Mouse (Mus musculus): Measurements from ENCODE around the gene Rmnd5a. TPM values are rescaled to one million over a fixed set of nuclear protein-coding genes. Genes with fewer than 3 reads are reported as not detected.
"Not testable (repeated sequence)": the region's sequence is repeated elsewhere in the genome, so short reads cannot be mapped to it uniquely, and the experiment has no call there.

The Rmnd5a gene
- polyA plus RNA-seq (2017; shearing (Covaris generic)) = 10 to 100 TPM; 11.6 to 18.4 TPM

DNA sequence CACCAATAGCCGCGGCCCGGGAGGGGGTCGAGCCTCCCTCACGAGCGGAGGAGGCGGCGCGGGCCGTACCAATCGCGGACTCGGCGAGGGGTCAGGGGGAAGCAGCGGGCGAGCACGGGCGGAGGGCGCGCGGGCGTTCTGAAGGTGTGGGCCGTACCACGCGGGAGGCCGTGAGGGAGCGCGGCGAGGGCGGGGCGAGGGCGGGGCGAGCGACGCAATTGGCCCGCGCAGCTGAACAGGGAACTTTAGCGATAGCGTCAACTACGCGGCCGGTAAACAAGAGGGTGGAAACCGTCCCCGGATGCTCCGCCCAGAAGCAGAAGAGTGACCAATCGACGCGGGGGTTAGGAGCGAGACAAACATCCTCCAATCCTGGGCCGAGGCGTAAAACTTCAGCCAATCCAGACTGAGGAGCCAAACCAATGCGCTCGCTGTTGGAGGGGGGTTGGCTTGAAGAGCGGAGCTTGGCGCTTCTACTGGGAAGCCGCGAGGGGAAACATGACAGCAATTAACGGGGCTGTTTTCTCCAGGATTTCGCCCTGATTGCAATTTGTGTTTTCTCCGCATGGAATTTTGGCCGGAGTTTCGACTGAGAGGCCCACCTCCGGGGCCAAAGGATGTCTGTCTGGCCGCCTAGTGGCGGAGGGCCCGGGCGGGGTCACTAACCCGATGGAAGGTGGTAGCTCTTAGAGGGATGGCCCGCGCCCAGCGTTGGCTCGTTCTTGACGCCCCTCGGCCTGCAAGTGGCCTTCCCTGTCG lies at the start of gene Rmnd5a:
Gene Rmnd5a (minus strand): TSS at position 146 of the 759 bp plus-strand sequence.
- ATAC-seq = peak; percentile 90

DNA sequence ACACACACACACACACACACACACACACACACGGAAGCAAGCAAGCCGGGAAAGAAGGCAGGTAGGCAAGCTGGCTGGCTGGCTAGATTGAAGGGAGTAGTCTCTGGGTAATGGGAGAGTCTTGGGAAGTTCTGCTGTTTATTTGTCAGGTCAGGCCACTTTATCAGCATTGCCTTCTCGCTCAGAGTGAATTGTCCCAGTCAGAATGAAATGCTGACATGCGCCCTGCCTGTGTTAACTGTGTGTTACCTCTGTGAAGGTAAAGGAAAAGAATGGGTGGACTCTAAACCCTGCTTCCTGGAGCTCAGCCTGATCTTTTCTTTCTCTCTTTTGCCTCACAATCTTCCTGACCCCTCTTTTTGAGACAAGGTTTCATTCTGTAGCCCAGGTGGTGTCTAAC lies 47.5 kb upstream of the Rmnd5a start:
- no peak for ATAC-seq

DNA sequence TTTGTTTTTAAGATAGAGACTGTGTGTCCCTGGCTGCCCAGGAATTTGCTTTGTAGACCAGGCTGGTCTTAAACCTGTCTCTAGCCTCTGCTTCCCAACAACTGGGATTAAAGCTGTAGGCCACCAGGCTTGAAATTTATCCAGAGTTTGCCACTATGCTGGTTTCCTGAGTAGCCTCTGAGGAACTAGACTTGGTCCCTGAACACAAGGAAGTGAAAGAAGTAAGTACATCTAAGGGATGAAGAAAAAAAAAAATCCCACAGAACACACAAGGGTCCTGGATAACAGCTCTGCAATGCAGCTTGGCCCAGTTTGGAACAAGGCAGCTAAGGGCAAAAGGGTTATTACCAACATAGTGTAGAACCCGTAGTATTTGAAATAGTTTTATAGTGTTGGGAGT lies 46.4 kb upstream of the Rmnd5a start:
- no peak for ATAC-seq

GRCm38 (mm10) chr6:71486226-71486625 lies 45.8 kb upstream of the Rmnd5a start:
- ATAC-seq = no peak

- ATAC-seq = no peak
These were observed 44.8 kb upstream of the Rmnd5a start for GRCm38 (mm10) chr6:71485246-71485645.

- no peak for ATAC-seq
These were observed 40.7 kb upstream of the Rmnd5a start for GRCm38 (mm10) chr6:71481136-71481535.

GRCm38 (mm10) chr6:71480136-71480535 lies 39.7 kb upstream of the Rmnd5a start:
- no peak for ATAC-seq

GRCm38 (mm10) chr6:71479588-71479987 lies 39.2 kb upstream of the Rmnd5a start:
- ATAC-seq = not testable (repeated sequence)

- not testable (repeated sequence) for ATAC-seq
These were observed 38.6 kb upstream of the Rmnd5a start for GRCm38 (mm10) chr6:71478816-71479568.

- no peak for ATAC-seq
These were observed 36.3 kb upstream of the Rmnd5a start for GRCm38 (mm10) chr6:71476783-71477182.

- ATAC-seq = no peak
These were observed 35.2 kb upstream of the Rmnd5a start for GRCm38 (mm10) chr6:71475604-71476003.

GRCm38 (mm10) chr6:71472786-71473185 lies 32.3 kb upstream of the Rmnd5a start:
- ATAC-seq = no peak

DNA sequence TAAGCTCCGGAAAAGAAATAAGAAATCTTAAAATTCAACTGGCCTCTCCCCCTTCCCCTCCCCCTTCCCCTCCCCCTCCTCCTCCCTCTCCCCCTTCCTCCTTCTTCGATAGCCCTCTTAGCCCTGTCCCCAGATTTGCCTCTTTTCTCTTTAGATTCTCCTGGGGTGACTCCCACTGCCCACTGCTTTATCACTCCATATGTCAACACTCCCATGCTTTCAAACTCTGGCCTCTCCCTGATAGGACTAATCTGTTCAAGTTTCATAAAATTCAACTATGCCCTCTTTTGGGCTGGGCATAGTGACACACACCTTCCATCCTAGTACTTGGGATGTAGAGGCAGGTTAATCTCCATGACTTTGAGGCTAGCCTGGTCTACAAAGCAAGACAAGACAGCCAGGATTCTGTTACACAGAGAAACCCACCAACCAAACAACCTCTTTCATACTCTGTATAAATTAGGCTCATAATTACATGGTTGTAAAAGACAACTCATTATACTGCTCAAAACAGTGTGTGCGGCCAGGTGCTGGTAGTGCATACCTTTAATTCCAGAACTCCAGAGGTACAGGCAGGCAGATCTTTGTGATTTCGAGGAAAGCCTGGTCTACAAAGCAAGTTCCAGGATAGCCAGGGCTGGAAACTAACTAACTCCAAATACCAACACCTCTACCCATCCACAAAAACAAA lies 31.5 kb upstream of the Rmnd5a start:
- no peak for ATAC-seq

DNA sequence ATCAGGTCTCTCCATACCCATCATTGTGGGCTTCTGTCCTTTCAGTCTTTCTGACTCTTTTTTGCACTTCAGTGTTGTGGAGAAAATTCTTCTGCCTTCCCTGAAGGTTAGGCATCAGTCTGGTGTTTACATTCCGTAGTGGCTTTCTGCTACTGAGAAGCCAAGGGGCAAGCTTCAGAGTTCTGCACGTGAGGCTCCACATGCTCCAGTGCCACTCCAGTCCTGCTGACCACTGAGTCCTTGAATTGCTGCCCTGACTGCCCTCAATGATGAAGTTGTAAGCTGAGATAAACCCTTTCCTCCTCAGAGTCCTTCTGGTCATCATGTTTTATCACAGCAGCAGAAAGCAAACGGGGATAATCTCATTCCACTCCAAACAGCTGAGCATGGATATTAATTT lies 28.9 kb upstream of the Rmnd5a start:
- no peak for ATAC-seq

- ATAC-seq = no peak
These were observed 27.3 kb upstream of the Rmnd5a start for GRCm38 (mm10) chr6:71467766-71468165.

DNA sequence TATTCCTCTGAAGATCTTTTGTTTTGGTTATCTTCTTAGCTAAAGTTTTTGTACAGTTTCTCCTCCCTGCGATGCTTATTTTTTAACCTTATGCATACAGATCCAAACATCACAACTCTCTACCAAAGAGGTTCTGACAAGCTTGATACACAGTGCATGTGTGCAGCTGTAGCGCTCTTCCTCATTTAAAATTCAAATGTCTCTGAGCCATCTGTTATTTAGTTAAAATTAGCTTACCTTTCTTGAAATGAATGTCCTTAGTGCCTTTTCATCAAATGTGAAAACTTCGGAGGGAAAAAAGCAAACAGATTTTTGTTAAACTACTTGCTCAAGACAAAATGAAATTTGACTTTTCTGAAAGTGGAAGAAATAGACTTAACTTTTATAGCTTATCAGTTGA lies 24.7 kb upstream of the Rmnd5a start:
- ATAC-seq = no peak

DNA sequence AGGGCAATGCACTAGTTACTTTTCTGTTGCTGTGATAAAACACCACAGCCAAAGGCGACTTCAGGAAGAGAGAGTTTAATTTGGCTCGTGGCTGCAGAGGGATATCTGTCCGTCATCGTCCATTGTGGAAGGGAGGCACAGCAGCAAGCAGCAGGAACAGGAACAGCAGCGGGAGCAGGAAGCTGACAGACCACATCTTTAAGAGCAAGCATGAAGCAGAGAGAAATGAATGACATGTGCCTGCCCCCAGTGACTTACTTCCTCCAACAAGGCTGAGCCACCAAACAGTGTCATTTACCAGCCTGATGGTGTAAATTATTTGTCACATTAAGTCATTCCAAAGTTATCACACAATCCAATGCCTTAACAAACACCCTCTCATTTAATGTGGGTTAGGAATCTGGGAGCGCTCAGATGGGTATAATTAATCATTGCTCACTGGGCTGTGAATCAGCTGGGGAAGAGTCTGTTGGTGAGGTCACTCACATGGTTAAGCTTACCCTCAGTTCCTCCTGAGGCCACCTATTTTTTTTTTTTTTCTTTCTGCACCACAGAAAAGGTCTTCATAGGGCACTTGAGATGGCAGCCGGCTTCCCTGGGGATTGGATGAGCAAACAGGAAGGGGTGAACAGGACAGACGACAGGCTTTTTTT lies 17.6 kb upstream of the Rmnd5a start:
- ATAC-seq = no peak

GRCm38 (mm10) chr6:71453983-71454739 lies 13.7 kb upstream of the Rmnd5a start:
- not testable (repeated sequence) for ATAC-seq

- ATAC-seq = no peak
These were observed 12.4 kb upstream of the Rmnd5a start for GRCm38 (mm10) chr6:71452792-71453191.

GRCm38 (mm10) chr6:71445560-71445959 lies 5.1 kb upstream of the Rmnd5a start:
- no peak for ATAC-seq

DNA sequence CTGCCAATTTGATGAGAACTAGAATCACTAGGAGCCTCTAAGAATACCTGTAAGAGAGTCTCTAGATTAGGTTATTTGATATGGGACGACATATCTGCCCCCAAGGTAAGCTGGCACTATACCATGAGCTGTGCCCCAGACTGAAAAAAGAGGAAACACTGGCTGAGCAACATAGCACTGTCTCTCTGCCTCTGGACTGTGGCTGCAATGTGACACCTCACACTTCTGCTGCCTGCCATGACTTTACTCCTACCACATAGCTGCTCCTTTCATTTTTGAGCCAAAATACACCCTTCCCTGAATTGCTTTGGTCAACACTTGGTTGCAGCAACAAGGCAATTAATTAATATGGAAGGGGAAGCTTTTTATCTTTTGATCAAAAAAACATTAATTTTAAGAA lies 4.3 kb upstream of the Rmnd5a start:
- no peak for ATAC-seq

GRCm38 (mm10) chr6:71442130-71442529 lies 1.7 kb upstream of the Rmnd5a start:
- ATAC-seq = no peak
